Mouse (Mus musculus) T-helper 17 cell (primary cell): Measurements from ENCODE around the gene Wdr1.
"Not testable (repeated sequence)": the region's sequence is repeated elsewhere in the genome, so short reads cannot be mapped to it uniquely, and the experiment has no call there.

Experiments
- in situ Hi-C, 2 experiments: fragments of 300-600 bp; cut with MboI, MseI; formaldehyde crosslinking; loops; 1 replicate in 1 of 2; 2 replicates in 1 of 2; pipeline ENCODE4 v1.15.1; 2025; ENCODE audit warnings: high pct_unique_total_duplicates in 2 of 2

The Wdr1 gene

GRCm38 (mm10) chr5:38563121-38563520, at the start of gene Wdr1:
TSS of gene Wdr1 (minus strand) at chr5:38563221.
- in situ Hi-C loops: no loop called here

DNA sequence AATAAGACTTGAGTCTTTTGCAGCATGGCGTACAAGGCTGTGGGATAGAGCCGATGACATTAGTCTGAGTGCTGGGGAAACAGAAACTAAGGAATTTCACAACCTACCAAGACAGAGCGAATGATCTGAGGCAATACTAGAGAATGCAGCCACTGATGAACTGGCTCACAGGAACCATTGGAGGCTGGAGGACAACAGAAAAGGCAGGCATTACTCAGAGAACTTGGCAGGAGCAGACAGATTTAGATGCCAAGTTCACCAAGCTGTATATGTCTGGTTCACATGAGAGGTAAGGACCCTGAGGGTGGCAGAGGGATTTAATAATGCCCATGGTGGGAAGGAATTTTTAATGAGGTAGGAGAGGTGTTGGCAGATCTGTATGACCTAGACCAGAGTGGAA, 48.1 kb upstream of the Wdr1 start:
- in situ Hi-C loops: no loop called here

GRCm38 (mm10) chr5:38608219-38608618, 45.2 kb upstream of the Wdr1 start:
- in situ Hi-C loops: not testable (repeated sequence)

- in situ Hi-C loops: no loop called here
These were observed 35.8 kb upstream of the Wdr1 start for GRCm38 (mm10) chr5:38598647-38599304.

DNA sequence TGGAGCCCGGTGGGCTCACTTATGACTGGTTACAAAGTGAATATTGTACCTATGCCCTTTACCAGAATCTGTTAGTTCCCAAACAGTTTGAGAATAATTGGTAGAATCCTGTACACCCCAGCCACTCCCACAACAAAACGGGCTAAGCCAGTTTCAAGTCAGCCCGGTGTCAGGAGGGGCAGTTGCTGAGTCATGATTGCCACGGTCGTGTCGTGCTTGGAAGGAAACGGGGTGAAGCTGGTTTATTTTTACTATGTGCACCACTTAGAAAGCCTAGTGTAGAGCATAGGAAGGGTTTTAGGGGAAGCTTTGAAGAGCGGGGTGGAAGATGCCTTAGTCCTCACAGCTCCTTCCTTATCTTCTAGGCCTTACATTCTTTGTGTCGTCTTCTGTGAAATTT, 25.9 kb upstream of the Wdr1 start:
- in situ Hi-C loops: no loop called here

DNA sequence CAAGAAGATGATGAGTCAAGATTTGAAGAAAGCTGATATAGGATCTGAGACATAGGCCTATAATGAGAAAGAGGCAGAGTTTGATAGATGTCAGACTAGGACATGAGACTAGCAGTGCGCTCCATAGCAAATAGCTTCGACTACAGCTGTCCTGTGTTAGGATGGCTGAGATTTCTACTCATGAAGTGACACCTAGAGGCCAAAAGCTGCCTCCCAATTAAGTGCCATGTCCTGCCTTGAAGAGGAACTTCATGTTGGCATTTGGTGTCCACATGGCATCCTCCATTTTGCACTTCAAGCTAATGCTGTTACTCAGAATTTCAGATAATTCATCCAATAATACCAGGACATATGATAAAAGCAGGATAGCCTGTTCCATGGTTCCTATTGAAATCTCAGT, 22.4 kb upstream of the Wdr1 start:
- in situ Hi-C loops: no loop called here

- in situ Hi-C loops: loop anchor here in 1 of 2 experiments (5.0 kb wide), 1 partner anchor 49 kb away; no protein-coding TSS in a partner anchor
These were observed 20.0 kb upstream of the Wdr1 start for GRCm38 (mm10) chr5:38583026-38583425.

DNA sequence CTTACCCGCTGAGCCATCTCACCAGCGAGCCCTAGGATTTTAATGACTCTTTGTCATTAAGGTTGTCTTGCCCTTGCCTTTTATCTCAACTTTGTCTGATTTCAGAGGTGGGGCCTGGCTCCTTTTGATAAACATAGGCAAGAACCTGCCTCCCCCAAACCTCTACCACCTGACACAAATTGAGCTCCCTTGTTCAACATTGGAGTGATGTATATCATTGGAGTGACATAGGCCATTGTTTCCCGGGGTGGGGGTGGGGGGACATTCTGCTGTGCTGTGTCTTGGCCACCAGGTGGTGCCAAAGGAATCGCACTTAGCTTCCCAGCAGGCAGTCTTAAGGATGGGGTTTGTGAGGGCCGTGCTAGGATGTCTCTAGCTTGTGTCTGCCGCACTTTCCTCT, 17.7 kb upstream of the Wdr1 start:
- in situ Hi-C loops: loop anchor here in 1 of 2 experiments (5.0 kb wide), 1 partner anchor 52 kb away; no protein-coding TSS in a partner anchor

DNA sequence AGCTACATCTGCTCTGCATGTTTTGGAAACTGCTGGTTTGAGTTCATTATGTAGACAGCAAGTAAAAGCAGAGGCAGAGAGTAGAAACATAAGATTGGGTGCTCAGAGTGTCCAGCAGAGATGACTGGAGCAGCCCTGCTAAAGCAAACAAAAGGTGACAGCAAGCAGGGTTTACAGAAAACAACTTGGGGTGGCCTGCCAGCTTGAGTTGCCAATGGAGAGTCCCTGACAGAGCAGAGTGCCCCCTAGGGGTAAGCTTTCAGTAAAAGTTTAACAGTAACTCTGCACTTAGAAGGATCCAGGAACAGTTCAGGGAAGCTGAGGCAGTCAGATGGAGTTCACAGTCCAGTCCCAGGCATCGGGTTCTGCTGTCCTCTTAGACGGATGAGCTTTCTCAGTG, 7.9 kb upstream of the Wdr1 start:
- in situ Hi-C loops: no loop called here

DNA sequence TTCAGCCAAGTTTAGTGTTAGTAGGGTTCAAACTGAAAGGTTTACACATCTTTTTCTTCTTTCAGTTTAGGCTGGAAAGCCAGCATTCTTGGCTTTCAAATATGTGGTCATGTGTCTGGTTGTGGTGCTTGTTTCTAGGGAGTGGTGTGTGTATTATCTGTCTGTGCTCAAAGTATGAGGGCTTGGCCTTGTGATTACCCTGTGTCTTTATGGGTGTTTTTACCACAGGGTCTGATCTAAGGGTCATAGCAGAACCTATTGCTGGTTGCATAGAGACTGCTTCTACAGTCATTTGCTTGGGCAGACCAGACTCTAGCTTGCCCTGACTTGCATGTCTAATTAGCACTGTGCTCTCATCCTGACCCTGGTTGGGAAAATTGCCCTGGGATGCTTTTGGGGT, 5.6 kb upstream of the Wdr1 start:
- in situ Hi-C loops: loop anchor here in 1 of 2 experiments (5.0 kb wide), 1 partner anchor 86 kb away; no protein-coding TSS in a partner anchor

- in situ Hi-C loops: loop anchor here in 1 of 2 experiments (5.0 kb wide), 1 partner anchor 83 kb away; no protein-coding TSS in a partner anchor
These were observed 1.8 kb upstream of the Wdr1 start for GRCm38 (mm10) chr5:38564831-38565230.

GRCm38 (mm10) chr5:38561426-38562024, 1.5 kb downstream of the Wdr1 start:
- in situ Hi-C loops: no loop called here

DNA sequence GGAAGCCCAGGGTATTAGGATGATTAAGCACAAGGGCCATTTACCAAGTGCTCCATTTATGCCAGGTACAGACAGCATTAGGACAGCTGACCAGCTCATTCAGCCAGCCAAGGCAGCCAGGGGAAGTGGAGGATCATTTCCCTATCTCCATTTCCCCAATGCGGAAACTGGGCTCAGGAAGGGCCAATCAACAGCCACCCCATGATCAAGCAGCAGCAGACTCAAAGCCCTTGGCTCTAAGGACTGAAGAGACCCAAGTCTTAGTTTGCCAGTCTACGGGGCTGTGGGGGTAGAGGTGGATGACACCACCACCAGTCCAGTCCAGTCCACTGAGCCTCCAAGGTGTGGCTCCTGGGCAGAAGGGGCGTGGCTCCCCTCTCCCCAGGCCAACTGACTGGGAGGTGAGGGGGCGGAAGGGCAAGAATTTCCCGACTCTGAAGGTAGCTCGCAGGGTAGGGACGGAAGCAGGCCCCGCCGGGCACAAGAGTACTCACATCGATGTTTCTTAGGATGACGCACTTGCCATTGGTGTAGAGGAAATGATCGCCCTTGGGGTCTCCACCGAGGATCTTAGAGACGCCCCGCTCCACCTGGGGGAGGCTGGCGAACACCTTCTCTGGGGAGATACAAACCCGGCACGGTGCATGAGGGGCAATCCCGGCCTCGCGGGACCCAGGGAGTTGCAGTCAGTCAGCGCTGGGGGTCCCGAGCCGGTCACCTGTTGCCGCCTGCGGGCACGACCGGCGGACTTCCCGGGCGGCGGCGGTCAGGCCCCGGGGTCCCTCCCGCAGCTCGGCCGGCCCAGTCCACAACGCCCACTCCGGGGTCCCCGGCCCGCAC, 2.2 kb downstream of the Wdr1 start:
- in situ Hi-C loops: no loop called here

- in situ Hi-C loops: no loop called here
These were observed 4.2 kb downstream of the Wdr1 start for GRCm38 (mm10) chr5:38558831-38559230.

GRCm38 (mm10) chr5:38557811-38558210, 5.2 kb downstream of the Wdr1 start:
- in situ Hi-C loops: no loop called here

GRCm38 (mm10) chr5:38556406-38556805, 6.6 kb downstream of the Wdr1 start:
- in situ Hi-C loops: no loop called here

DNA sequence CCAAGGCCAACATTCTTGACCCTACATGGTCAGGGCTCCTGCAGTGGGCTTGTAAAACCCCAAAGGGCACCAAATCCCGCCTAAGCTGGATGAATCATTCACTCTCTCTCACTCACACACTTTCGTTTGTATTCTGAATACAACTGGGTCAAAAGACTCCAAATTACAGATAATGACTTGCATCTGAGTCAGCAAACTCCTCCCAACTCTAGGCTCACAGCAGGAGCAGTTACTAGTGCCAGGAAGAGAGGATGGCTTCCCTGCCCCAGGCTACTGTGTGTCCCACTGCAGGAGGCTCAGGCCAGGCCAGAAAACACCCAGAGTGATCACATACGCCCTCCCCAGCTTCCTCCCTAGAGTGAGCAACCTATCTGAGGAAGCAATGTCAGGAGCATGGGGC, 9.1 kb downstream of the Wdr1 start:
- in situ Hi-C loops: no loop called here

DNA sequence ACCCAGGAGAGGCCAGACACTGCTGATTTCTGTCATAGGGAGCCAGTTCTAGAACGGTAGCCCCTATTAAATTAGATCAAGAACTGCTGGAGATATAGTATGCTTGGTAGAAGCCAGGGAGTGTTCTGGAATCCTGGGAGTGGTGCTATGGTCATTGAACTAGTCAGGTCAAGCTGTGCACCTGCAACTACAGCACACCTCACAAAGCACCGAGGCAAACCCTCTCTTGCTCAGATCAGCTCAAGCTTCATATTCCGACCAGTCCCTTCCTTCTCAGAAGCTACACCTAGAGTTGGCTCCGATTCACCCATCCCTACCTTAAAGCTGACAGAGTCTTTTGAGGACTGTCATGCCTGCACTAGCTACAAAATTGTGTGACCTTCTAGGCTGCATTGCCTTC, 9.5 kb downstream of the Wdr1 start:
- in situ Hi-C loops: no loop called here

DNA sequence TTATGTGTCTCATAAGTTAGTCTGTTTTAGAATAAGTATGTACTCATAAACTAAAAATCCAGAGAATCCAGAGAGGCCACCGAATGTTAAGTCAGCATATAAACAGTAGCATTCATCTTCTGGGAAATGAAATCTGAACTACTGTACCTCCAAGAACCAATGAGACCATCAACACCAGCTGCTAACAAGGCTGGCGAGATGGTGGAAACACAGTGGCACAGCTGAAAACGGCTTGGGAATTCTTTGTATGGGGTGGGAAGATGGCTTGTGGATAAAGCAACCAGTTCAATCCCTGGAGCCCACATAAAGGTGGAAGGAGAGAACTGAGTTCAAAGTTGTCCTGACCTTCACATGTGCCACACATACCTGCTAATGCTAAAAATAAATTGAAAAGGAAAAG, 10.4 kb downstream of the Wdr1 start:
- in situ Hi-C loops: no loop called here

GRCm38 (mm10) chr5:38550221-38550768, 12.7 kb downstream of the Wdr1 start:
- in situ Hi-C loops: no loop called here

GRCm38 (mm10) chr5:38549461-38549909, 13.5 kb downstream of the Wdr1 start:
- in situ Hi-C loops: no loop called here

DNA sequence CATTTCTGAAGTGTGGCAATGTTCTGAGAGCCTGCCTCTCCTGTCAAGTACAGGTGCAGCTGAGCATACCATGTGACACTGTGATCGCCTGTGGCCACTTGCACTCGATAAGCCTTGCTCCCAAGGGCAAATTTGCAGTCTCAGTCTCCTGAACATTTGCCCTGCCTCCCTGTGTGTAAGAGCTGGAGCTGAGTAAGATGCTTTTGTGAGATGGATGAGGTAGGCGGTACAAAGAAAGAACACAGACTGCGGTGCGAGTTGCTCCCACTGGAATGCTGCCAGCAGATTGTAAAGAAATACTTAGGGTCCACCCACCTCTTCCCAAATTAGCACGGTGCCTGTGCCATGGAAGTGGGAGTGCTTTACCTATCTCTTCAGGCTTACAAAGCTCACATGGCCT, 15.6 kb downstream of the Wdr1 start:
- in situ Hi-C loops: no loop called here
